Mouse (Mus musculus) cerebellum, postnatal 4 days (tissue): ENCODE measurements around the gene Nup210.
"Not testable (repeated sequence)": the region's sequence is repeated elsewhere in the genome, so short reads cannot be mapped to it uniquely, and the experiment has no call there.

ENCODE experiments used
- DNase-seq, 2 experiments: peaks; one replicate each; pipeline ENCODE4 v3.0.0; 2022; ENCODE audit warnings: low spot score in 2 of 2, mixed read lengths in 1 of 2

The Nup210 gene

GRCm38 (mm10) chr6:91139846-91140245, 23.2 kb upstream of the Nup210 start:
- peak; percentile 53 to 77 for DNase-seq

DNA sequence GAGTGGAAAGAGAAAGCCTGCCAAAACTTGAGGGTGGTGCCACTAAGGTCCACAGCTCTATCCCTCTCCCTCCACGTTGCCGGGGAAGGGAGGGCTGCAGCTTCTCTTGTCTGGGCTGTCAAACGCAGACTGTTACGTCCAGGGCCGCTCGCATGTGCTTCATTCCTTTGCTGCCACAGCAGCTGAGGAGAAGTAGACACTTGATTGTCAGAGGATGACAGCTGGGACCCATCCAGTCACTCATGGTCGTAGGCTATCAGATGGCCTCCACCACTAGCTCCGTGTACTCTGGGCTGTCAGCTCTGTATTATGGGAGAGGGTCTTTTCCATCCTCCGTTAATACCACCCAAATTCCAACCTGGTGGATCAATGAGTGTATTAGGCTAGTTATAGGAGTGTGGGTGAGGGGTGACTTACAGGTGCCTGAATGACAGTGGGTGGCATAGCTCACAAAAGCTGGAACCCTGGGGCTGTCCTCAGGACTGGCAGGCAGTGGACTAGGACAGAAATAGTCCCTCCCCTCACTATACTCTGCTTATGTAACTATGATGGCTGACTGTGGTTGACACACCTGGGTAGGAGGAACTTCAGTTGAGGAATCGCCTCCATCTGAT, 20.8 kb upstream of the Nup210 start:
- DNase-seq: no peak

GRCm38 (mm10) chr6:91130856-91131255, 14.2 kb upstream of the Nup210 start:
- DNase-seq: no peak

GRCm38 (mm10) chr6:91128996-91129395, 12.4 kb upstream of the Nup210 start:
- DNase-seq: no peak

GRCm38 (mm10) chr6:91125228-91125585, 8.6 kb upstream of the Nup210 start:
- DNase-seq: no peak

DNA sequence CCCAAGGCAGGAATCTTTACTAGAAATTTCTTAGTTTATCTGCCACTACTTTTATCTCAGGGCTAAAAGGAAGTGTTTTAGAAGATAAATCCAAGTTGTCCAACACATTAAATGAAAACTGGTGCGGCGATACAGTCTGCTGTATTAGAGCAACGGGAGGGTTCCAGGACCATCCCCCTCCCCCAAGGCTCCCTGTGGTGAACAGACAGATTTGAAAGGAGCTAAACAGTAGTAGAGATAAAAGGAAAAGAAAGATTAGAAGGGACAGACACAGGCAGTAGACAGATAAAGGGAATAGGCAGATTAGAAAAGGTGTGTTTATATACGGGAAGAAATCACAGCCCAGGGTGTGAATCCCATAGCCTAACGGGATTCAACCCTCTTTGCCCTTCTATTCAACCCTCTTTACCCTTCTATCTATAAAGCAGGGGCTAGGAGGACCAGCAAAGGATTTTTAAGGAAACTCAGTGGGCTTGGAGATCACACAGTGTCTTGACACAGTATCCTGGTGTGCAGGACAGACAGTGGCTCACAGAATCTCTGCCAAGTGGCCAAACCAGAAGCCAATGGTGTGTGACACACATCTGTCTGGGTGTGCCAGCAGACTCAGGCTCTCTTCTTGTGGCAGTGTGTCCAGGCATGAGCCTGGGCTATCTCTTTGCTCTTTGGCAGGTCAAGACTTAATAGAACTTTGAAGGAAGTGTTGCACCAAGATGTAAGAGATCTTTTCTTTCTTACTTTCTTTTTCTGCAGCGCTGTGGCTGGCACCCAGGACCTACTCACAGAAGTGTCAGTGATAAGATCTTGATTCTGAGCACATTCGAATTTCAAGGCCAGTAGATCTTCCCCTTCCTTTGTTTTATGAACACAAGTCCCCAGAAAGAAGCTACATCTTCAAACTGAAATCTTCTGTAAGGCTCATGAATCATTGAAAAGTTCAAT, 7.9 kb upstream of the Nup210 start:
- no peak for DNase-seq

DNA sequence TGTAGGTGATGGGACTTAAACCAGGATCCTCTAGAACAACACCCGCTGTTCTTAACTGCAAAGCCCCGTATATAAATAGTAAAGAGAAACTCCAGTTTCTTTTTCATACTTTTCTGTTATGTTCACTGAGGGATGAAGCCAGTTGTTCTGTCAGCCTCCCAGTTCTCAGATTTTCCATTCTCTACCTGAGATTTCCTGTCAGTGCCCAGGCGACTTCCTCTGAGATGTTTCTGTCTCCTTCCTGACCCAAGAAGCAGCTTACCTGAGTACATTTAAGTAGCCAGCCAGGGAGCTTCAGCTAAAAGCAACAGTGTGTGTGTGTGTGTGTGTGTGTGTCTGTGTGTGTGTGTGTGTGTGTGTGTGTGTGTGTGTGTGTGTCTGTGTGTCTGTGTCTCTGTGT, 6.8 kb upstream of the Nup210 start:
- DNase-seq: no peak

GRCm38 (mm10) chr6:91121089-91121488, 4.5 kb upstream of the Nup210 start:
- not testable (repeated sequence) for DNase-seq

DNA sequence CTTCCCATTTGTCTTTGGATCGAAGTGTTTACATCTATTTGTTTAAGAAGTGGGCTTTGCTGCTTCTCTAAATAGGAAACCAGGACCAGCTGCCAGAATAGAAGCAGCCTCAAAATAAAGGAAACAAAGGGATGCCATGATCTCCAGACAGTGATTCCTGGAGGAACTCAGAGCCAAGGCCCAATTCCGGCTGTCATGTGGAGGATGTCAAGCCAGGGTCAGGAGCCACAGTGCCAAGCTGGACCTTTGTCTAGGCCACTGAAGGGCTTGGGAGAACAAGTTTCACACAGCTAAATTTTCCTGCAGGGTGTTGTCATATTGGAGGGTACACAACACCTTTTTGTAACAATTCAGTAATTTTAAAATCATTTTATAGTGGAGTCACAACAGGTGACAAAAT, 3.6 kb upstream of the Nup210 start:
- DNase-seq: no peak

GRCm38 (mm10) chr6:91118526-91118925, 1.9 kb upstream of the Nup210 start:
- DNase-seq: no peak

DNA sequence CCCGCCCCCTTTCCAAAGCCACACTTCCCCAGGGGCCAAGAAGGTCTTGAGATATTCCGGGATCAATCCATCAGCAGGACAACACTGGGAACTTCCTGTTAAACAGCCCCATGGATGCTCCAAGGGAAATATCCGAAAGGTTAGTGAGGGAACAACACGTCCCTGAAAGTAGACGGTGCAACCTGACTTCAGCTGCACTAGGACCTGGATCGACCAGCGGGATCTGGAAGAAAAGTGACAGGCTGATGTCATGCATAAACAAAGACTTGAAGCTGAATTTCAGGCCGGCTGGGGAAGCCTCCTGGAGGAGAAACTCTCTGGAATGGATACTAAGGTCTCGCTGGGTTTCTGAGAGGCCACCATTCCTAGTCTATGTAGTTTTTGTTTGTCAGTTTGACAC, 520 bp upstream of the Nup210 start:
- DNase-seq: no peak

DNA sequence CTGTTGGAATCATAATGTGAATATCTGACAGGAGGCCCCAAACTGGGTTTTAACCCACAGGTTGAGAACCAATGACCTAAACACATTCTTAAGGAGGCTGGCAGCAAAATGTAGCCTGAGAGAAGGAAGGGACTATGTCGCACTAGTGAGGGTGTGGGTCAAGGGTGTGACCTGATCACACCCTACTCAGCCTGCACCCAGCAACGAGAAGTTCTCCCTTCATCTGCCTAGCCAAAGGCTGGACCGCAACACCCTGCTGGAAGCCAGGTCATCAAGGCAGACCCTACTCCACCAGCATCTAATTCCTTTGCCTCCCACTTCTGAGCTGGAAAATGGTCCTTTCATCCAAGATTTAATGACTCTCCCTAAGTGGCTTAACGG, 776 bp downstream of the Nup210 start:
- DNase-seq: no peak

DNA sequence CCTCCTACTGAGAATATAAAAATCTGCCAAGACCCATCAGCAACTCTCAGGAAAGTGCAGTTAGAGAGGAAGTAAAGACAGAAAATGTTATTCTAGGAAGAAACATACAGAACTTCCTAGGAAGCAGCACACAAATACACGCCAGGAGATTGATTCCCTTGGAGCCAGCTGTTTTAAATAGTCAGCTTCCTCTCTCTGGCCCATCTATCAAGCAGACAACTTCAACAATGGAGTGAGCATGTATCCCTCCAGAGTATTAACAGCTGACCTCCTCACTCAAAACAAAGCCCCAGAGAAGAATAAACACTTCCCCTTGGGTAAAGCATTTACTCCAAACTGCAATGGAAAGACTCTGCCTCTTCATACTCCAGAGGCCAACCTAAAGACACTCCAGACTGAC, 1.5 kb downstream of the Nup210 start:
- DNase-seq: no peak

- DNase-seq: no peak
Observed at GRCm38 (mm10) chr6:91114716-91115115, 1.9 kb downstream of the Nup210 start.

- no peak for DNase-seq
Observed at GRCm38 (mm10) chr6:91111954-91112252, 4.7 kb downstream of the Nup210 start.

DNA sequence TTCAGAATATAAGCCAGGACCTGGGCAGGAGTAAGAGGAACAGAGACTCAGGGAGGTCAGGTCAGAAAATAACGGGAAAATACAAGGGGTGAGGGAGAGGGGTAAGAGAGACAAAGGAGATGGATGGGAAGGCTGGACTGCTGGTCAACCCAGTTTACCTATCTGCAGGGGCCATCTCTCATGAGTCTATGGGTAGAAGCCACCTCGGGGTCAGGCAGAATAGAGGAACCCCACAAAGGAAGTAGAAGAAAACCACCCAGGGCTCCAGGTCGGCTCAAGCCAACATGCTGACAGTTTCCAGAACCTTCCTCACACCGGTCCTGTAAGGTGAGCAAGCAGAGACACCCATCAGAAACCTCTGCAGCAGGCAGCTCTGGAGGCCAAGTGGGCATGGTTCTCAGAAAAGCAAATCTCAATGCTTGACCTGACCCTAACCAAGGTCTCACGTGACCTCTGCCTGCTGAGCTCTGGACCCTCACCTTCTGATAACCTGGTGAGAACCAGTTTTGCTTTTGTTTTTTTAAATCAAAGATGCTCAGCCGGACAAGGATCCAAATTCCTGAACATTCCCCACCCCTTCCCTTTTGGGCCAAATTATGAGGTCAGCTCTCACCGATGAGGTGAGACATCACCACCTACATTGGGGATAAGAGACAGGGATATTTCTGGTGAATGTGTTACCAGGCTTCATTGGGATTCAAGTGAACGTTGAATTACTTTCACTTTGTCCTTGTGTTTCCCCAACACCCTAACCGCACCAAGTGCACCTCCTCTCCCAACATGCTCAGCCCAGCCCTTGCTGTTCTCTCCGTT, 5.3 kb downstream of the Nup210 start:
- no peak for DNase-seq

- no peak for DNase-seq
Observed at GRCm38 (mm10) chr6:91110323-91111020, 6.2 kb downstream of the Nup210 start.

DNA sequence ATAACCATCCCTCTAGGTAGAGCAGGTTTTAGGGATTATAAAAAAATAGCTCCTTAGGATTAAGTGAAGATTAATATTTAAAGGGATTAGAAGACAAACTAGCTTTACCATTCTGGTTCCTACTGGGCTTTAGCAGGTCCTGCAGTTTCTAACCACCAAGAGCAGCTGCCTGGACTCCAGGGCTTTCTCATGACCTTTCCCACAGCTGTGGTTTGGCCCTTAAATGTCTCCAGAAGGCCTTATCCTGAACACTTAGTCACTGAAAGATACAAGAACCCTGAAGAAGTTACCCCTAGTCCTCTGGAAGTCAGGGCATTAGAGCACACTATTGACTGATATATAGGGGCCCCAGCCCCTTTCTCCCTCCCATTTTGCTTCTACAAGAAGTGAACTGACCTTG, 7.1 kb downstream of the Nup210 start:
- no peak for DNase-seq

DNA sequence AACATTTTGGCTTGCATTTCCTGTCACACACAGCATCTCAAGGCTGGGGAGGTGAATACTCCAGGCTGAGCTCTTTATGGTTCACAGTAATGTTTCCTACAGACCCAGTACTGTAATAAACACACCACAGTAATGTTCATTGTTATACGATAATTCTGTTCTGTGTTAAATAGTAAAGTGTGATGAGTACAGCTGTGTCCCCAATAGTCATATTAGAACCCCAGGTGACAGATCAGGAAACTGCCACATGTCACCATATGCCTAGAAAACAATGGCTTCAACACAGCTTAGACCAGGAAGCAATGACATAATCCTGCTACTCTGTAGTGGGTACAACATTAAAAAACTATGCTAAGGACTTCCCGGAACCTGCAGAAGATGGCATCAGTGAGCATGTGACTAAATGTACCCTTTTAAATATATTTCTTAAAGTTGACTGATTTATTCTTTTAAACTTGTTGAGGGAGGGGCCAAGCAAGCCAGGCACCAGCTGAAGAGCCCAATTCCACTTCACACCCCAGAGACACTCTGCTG, 7.6 kb downstream of the Nup210 start:
- DNase-seq: no peak

GRCm38 (mm10) chr6:91108301-91108916, 8.2 kb downstream of the Nup210 start:
- DNase-seq: peak in 1 of 2 experiments; percentile 13

DNA sequence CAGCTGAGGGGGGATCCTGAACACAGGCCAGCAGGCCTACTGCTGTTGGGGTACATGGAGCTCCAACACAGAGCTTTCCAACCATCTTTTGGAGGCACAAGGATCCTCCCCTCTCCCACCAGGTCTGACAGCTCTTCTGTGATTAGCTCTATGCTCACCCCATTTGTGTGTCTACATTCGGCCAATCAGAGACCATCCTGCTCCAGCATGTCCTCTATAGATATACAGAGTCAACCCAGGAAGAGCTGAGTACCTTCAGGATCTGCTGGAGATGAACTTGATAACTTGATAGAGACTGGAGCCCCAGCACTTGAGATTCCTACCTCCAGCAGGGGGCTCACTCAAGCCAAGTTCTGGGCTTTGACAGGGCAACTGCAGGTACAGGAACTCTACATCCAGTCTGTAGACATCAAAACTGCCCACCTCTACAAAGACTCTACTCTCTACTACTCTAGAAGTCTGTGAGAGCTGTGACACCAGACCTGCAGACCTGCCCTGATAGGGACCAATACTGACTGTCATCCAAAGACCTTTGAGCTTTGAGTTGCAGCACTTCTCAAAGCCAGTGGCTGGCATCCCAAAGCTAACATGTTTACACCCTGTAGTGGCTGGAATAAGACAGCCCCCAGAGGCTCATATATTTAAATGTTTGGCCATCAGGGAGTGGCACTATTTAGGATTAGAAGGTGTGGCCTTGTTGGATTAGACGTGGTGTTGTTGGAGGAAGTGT, 11.1 kb downstream of the Nup210 start:
- no peak for DNase-seq
